Mouse (Mus musculus) activated CD4-positive, CD25-positive, alpha-beta regulatory T cell, adult 4 months (primary cell): ENCODE results near the gene Gm17079. TPM values are rescaled to one million over a fixed set of nuclear protein-coding genes. Genes with fewer than 3 reads are reported as not detected.
"Not testable (repeated sequence)": the region's sequence is repeated elsewhere in the genome, so short reads cannot be mapped to it uniquely, and the experiment has no call there.

ENCODE experiments used
- ATAC-seq: one replicate; pipeline ENCODE4 v1.8.0; 2017
- polyA plus RNA-seq, 2 experiments: library from polyadenylated mRNA; unstranded; fragments of 100-300 nt; shearing (Covaris generic); gene quantifications; one replicate each; pipeline ENCODE4 v1.2.1; 2017

The Gm17079 gene
- polyA plus RNA-seq, result not detected

GRCm38 (mm10) chr14:51695368-51695767 is at the start of gene Gm17079:
Gene Gm17079, minus strand, starts transcription at chr14:51695468.
- not testable (repeated sequence) for ATAC-seq

GRCm38 (mm10) chr14:51740347-51741170 is 45.3 kb upstream of the Gm17079 start:
- ATAC-seq, result no peak

- no peak for ATAC-seq
Measured at GRCm38 (mm10) chr14:51739150-51739993, 44.1 kb upstream of the Gm17079 start.

GRCm38 (mm10) chr14:51738411-51739149 is 43.3 kb upstream of the Gm17079 start:
- ATAC-seq, result no peak

GRCm38 (mm10) chr14:51737967-51738366 is 42.7 kb upstream of the Gm17079 start:
- ATAC-seq, result no peak

- no peak for ATAC-seq
Measured at GRCm38 (mm10) chr14:51717083-51717482, 21.8 kb upstream of the Gm17079 start, which contains the start of gene Gm5800. Gene Gm5800, minus strand, starts transcription at chr14:51717183.

GRCm38 (mm10) chr14:51677269-51677668 is 18.0 kb downstream of the Gm17079 start:
- ATAC-seq, result no peak

Other genes starting within 250 kb of the Gm17079 start
- not detected for gene Vmn2r89, start 243.6 kb downstream of the Gm17079 start, polyA plus RNA-seq
- gene Gm5622, start 142.7 kb downstream of the Gm17079 start, polyA plus RNA-seq, result under 1 TPM in 1 of 2 experiments, not detected in 1; 0.26 TPM
- gene Gm17175, start 121.4 kb downstream of the Gm17079 start, polyA plus RNA-seq, result not detected
- gene Gm17174, start 103.3 kb downstream of the Gm17079 start, polyA plus RNA-seq, result not detected
- not detected for gene Gm17078, start 84.2 kb downstream of the Gm17079 start, polyA plus RNA-seq
- not detected for gene Gm4181, start 59.8 kb downstream of the Gm17079 start, polyA plus RNA-seq
- not detected for gene Gm5800, start 21.7 kb upstream of the Gm17079 start, polyA plus RNA-seq
- gene Ang4, start 78.1 kb upstream of the Gm17079 start, polyA plus RNA-seq, result not detected
- gene AY358078, start 104.6 kb upstream of the Gm17079 start, polyA plus RNA-seq, result not detected
- not detected for gene Ear6, start 158.2 kb upstream of the Gm17079 start, polyA plus RNA-seq
- 10 to 100 TPM; 35.7 to 44.6 TPM for gene Mettl17, start 189.4 kb upstream of the Gm17079 start, polyA plus RNA-seq
- gene Slc39a2, start 197.4 kb upstream of the Gm17079 start, polyA plus RNA-seq, result under 1 TPM in 1 of 2 experiments, not detected in 1; 0.70 TPM
- gene Ndrg2, start 218.7 kb upstream of the Gm17079 start, polyA plus RNA-seq, result 10 to 100 TPM; 16.2 to 18.5 TPM
- not detected for gene Tppp2, start 223.0 kb upstream of the Gm17079 start, polyA plus RNA-seq
- not detected for gene Rnase13, start 227.3 kb upstream of the Gm17079 start, polyA plus RNA-seq